Mouse (Mus musculus): ENCODE results near the gene 1700018B08Rik.

Gene 1700018B08Rik

DNA sequence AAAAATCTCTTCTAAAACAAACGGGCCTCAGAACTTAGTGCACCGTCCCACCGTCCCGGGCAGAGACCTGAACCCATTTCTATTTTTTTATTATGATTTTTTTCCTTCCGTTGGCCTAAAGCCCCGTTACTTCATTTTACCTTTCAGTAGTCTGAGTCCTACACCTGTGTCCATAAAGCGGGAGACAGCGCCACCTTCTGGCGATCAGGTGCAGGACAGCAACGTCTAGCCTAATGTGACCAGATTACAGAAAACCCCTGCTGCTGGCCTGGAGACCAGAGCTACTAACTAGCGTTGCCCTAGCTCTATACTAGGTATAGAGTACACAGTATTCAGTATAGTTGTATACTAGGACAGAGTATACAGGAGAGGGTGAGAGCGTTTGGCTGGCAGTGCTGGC is 30.7 kb downstream of the 1700018B08Rik start:
- peak; percentile 76 to 89 for DNase-seq (ENCODE audit: low spot score in 2 of 2)

DNA sequence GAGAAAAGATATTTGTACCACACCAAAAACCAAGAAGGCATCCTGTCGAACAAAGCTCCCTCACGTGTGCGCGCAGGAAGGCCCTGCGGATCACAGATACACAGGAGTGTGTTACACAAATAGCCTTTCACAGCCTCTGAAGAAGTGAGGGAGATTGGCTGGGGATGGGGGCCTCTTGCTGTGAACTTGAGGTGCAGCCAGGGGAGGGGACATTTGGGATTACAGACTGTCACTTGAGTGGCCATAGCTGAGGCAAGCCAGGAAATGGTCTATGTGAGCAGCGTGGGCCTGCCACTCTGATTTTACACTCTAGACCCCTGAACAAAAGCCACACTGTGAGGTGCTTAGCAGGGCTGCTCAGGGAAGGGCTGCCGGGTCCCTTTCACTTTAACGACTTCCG is 32.4 kb downstream of the 1700018B08Rik start:
- no peak for DNase-seq (ENCODE audit: low spot score in 2 of 2)

DNA sequence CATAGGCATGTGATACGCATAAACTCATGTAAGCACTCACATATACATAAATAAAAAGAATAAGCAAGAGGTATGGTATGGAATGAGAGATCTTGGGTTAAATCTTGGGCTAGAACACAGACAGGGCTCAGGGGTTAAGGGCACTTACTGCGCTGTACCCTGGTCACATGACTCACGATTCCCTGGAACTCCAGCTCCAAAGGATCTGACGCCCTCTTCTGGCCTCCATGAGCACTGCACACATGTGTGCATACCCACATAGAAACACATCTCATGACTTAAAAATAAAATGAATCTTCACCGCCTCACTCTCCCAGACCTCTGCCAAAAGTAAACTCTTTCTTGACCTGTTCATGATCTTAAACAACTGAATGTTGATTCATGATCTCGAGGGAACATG is 46.5 kb downstream of the 1700018B08Rik start:
- DNase-seq (ENCODE audit: low spot score in 2 of 2): no peak

DNA sequence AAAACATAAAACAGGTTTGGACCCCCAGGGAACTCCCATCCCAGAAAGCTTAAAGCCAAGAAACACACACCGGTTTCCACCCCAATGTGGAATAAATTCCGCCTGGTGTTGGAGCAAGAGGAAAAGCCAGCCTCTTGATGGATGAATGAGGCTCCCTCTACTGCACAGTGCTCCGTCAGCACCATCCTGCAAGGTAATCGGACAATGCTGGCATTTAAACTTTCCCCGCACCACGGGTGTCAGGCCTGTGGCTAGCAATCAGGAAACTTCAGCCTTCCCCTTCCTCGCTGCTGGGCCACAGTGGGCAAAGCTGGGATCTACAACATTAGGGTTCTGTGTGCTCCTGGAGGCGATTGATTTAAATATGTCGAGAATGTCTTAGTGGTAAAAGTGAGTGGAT is 52.5 kb downstream of the 1700018B08Rik start:
- no peak for DNase-seq (ENCODE audit: low spot score in 2 of 2)

DNA sequence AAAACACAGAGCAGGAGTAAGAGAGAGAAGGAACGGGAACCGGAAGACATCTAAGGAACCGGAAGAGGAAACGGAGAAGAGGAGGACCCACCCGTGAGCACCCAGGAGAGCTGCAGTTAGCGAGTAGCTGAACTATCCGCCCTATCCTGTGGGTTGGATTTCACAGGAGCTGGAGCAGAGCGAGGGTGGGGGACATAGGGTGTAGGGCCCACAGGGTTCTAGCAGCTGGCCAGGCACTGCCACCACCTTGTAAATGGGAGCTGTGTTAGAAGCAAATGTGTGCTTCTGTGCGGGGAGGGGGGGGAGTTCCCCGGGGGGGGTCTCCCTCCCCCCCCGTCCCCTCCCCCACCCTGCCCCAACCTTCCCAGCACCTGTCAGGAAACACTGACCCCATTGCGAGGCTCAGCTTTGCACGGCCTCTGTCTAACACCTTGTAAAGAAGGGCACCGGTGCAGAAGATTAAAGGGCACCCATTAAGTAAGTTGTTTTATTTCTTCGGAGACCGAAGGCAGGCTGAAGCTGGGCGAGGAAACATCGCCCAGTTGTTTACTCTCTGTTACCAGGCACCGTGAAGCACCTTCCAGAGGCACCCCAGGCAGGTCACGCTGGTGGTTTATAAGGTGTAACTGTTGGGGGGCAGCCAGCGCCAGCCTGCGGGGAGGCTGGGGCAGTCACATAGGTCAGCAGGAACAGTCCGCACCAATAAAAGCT is 59.9 kb downstream of the 1700018B08Rik start:
- DNase-seq (ENCODE audit: low spot score in 2 of 2): no peak

Measured in right cerebral cortex, postnatal 10 days (tissue).